Mouse (Mus musculus) hindbrain, embryonic 13.5 days (tissue): Measurements from ENCODE around the gene Prrt1. TPM values are rescaled to one million over a fixed set of nuclear protein-coding genes. Genes with fewer than 3 reads are reported as not detected.

Experiments used
- ATAC-seq: fragments of 200-750 bp; cut with Nextera tagmentation; 2 replicates; pipeline ENCODE4 v1.8.0; 2017; ENCODE audit warnings: moderate TSS enrichment; ENCODE audit not compliant: low FRiP score
- H3K27ac ChIP-seq: fragments of 300-500 bp; sonication (generic); 2 replicates; pipeline ENCODE4 v1.5.1; 2015; ENCODE audit warnings: inconsistent platforms, mild to moderate bottlenecking, moderate library complexity
- H3K27me3 ChIP-seq: fragments of 300-500 bp; sonication (generic); 2 replicates; pipeline ENCODE4 v1.6.1; 2015; ENCODE audit warnings: mild to moderate bottlenecking, inconsistent platforms
- H3K36me3 ChIP-seq: fragments of 300-500 bp; sonication (generic); 2 replicates; pipeline ENCODE4 v1.6.1; 2015; ENCODE audit warnings: mild to moderate bottlenecking, inconsistent platforms
- H3K4me1 ChIP-seq: fragments of 300-500 bp; sonication (generic); replicated peaks from 2 replicates; pipeline ENCODE4 v1.6.1; 2015; ENCODE audit warnings: inconsistent platforms
- H3K4me2 ChIP-seq: fragments of 300-500 bp; sonication (generic); 2 replicates; pipeline ENCODE4 v1.6.1; 2015; ENCODE audit warnings: inconsistent platforms, mild to moderate bottlenecking, moderate library complexity
- H3K4me3 ChIP-seq: fragments of 300-500 bp; sonication (generic); 2 replicates; pipeline ENCODE4 v1.5.1; 2015; ENCODE audit warnings: mild to moderate bottlenecking, inconsistent platforms
- H3K9ac ChIP-seq: fragments of 300-500 bp; sonication (generic); 2 replicates; pipeline ENCODE4 v1.6.1; 2015; ENCODE audit warnings: mild to moderate bottlenecking, inconsistent platforms
- H3K9me3 ChIP-seq: fragments of 300-500 bp; sonication (generic); 2 replicates; pipeline ENCODE4 v1.6.1; 2016; ENCODE audit warnings: inconsistent platforms
- WGBS: fragments of 180-500 bp; shearing (Covaris S2); methylation state at CpG from one replicate; pipeline ENCODE4 v1.1.7; 2015; 5-methylcytosine and 5-hydroxymethylcytosine counted together
- polyA plus RNA-seq: library from polyadenylated mRNA; unstranded; fragments of >200 nt; fragmentation: Nextera tagmentation; extraction: Ambion mirVana; gene quantifications from 2 replicates; pipeline ENCODE4 v1.2.1, GENCODE M21; 2015

The Prrt1 gene
- polyA plus RNA-seq, 1 experiment from 2014 or later, result 5.5 TPM

DNA sequence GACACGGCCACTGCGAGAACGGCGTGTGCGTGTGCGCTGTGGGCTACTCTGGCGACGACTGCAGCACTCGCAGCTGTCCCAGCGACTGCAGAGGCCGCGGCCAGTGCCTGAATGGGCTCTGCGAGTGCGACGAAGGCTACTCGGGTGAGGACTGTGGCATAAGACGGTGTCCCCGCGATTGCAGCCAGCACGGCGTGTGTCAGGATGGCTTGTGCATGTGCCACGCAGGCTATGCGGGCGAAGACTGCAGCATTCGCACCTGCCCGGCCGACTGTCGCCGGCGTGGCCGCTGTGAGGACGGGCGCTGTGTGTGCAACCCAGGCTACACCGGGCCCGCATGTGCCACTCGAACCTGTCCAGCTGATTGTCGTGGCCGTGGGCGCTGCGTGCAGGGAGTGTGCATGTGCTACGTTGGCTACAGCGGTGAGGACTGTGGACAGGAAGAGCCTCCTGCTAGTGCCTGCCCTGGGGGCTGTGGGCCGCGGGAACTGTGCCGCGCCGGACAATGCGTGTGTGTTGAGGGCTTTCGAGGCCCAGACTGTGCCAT lies 43.0 kb downstream of the Prrt1 start:
- ATAC-seq, result no peak; the same call in 1 of the 2 replicates
- no peaks in the 10 kb centered on the region for H3K9me3 ChIP-seq
- WGBS, result 33% methylated on average over 49 of the region's 49 CpGs
- no peak overlapping the region for H3K27ac ChIP-seq
- peaks cover 17% of the 10 kb centered on the region for H3K4me1 ChIP-seq
- H3K4me2 ChIP-seq, result peak overlapping the region; percentile 71
- H3K9ac ChIP-seq, result peak overlapping the region; percentile 63
- peaks cover 81% of the 10 kb centered on the region for H3K27me3 ChIP-seq
- no peaks in the 10 kb centered on the region for H3K36me3 ChIP-seq
- peak overlapping the region; percentile 42 for H3K4me3 ChIP-seq

DNA sequence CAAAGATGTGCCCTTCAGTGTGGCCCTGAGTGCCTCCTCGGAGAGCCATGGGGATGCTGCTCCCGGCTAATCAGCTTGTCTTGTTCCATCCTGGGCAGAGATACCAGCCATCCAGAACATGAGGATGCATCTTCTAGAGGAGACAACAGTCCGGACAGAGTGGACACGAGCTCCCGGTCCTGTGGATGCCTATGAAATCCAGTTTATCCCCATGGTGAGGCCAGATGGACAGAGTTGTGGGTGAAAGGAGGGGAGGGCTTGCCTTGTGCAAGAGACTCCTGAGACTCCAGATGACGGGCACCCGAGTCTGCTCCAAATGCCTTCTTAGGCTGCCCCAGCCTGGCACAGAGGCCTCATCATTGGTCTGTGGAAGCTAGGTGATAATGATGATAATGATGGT lies 43.8 kb downstream of the Prrt1 start:
- H3K27ac ChIP-seq, result no peak overlapping the region
- H3K36me3 ChIP-seq, result no peaks in the 10 kb centered on the region
- peaks cover 17% of the 10 kb centered on the region for H3K4me1 ChIP-seq
- H3K4me2 ChIP-seq, result no peak overlapping the region
- 95% methylated on average over 7 of the region's 7 CpGs for WGBS
- H3K27me3 ChIP-seq, result peaks cover 78% of the 10 kb centered on the region
- ATAC-seq, result no peak
- no peaks in the 10 kb centered on the region for H3K9me3 ChIP-seq
- H3K9ac ChIP-seq, result no peak overlapping the region
- H3K4me3 ChIP-seq, result no peak overlapping the region

DNA sequence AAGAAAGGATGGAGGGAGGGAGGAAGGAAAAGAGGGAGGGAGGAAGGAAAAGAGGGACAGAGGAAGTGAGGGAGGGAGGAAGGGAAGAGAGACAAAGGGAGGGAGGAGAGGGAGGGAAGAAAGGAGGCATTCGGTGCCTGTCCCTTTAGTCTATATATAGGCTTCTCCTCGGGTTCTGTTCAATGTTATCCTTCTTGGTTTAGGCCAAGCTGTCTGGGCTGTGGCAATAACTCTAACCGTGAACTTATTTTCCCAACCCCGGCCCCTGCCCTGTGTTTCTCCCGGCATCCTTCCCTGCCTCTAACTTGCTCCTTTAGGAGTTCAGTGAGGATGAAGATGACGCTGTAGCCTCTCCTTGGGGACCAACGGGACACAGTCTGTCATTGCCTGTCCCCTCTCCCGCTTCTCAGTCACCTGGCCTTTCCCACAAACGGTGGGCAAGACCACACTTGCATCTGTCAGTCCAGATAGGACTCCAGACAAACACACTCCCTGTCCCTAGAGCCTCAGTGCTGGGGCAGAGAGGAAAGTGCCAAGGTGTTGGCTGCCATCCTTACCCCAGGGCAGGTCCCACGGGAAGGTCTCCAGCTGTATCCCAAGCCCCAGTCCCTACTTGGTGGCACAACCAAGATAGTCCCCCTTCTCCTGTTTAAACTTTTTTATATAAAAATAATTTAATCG lies 45.3 kb downstream of the Prrt1 start:
- H3K27ac ChIP-seq, result no peak overlapping the region
- H3K4me3 ChIP-seq, result no peak overlapping the region
- no peak for ATAC-seq
- H3K9ac ChIP-seq, result no peak overlapping the region
- H3K9me3 ChIP-seq, result no peaks in the 10 kb centered on the region
- WGBS, result 76% methylated on average over 11 of the region's 11 CpGs
- H3K27me3 ChIP-seq, result peaks cover 79% of the 10 kb centered on the region
- no peak overlapping the region for H3K4me2 ChIP-seq
- no peaks in the 10 kb centered on the region for H3K36me3 ChIP-seq
- peaks cover 17% of the 10 kb centered on the region for H3K4me1 ChIP-seq

DNA sequence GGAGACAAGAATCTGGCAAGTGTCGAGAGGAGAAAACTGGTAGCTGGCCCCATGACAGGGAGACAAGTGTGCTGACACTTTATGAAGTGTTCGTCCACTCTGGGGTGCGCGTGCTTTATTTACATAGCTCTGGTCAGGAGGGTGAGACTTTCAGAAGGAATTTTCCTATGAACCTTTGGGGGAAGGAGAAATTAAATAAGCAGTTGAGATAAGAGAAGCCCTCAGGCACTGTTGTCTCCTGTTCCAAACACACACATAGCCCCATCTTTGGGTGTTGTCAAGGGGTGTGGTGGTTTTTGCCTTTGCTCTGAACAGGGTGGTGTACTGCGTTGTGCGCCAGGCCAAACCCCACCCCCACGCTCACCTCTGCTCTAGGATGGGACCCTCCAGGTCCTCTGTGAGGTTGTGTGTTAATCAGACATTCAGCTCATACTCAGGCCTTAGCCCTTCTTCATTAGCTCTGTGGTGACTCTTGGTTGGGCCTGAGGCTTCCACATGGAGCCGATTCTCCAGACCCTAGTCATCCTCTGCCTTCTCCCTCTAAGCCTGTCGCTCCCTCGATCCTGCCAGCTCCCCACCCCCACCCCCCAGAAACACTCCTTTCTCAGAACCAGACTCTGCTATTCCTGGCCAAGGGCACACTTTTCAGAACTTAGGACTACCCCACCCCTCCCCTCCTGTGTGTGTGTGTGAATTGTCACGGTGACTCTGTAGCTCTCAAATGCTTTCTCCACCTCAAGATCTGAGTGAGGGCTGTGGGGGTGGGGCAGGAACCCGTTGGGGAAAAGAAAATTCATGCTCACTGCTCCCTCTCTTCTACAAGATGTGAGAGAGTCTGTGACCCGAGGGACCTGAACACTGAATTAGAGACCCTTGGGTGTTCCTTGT lies 46.1 kb downstream of the Prrt1 start:
- Histone ChIP-seq H3K4me3 (no peak overlapping the region), H3K27ac (no peak overlapping the region), H3K27me3 (peaks cover 77% of the 10 kb centered on the region), H3K4me1 (peaks cover 17% of the 10 kb centered on the region), H3K9ac (no peak overlapping the region), H3K9me3 (no peaks in the 10 kb centered on the region), H3K36me3 (no peaks in the 10 kb centered on the region), H3K4me2 (no peak overlapping the region)
- WGBS, result 74% methylated on average over 13 of the region's 13 CpGs
- ATAC-seq, result no peak

DNA sequence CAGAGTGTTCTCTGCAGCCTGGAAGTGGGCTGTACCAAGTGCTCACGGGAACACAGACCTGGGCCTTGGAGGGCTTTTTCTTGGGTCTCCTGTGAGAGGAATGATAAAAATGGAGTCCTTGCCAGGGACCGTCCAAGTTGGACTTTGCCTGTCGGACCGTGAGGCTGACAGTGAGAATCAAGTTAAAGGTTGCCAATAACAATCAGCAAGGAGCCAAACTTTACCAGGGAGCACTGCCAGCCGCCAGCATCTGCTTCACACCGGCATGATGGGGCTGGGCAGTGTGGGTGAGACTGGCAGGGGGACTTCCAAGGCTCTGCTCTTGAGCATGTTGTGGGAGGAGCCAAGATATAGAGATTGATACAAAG lies 46.7 kb downstream of the Prrt1 start:
- 89% methylated on average over 6 of the region's 6 CpGs for WGBS
- Histone ChIP-seq H3K9me3 (no peaks in the 10 kb centered on the region), H3K27ac (no peak overlapping the region), H3K9ac (no peak overlapping the region), H3K36me3 (no peaks in the 10 kb centered on the region), H3K4me2 (no peak overlapping the region), H3K4me1 (peaks cover 16% of the 10 kb centered on the region), H3K4me3 (no peak overlapping the region), H3K27me3 (peaks cover 74% of the 10 kb centered on the region)
- no peak for ATAC-seq

DNA sequence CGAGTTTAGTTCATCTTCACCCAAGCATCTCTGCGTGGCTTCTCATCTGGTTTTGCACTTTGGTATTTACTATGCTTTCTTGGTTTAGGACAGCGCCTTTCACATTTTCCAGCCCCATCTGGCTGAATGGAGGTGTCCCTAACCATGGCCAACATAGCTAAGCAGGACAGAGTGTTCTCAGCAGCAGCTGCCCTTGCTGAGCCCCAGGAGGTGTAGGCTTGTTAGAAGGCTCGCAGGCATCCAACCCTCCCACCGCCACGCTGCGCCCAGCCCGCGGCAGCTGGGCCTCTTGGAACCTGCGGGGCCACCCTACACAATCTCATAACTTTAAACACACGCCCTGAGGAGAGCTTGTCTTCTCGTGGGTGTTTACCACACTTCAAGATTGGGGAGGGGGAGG lies 47.3 kb downstream of the Prrt1 start:
- 80% methylated on average over 12 of the region's 12 CpGs for WGBS
- no peak for ATAC-seq
- peaks cover 10% of the 10 kb centered on the region for H3K4me1 ChIP-seq
- H3K9ac ChIP-seq, result no peak overlapping the region
- no peak overlapping the region for H3K27ac ChIP-seq
- H3K9me3 ChIP-seq, result no peaks in the 10 kb centered on the region
- no peak overlapping the region for H3K4me2 ChIP-seq
- H3K36me3 ChIP-seq, result no peaks in the 10 kb centered on the region
- H3K4me3 ChIP-seq, result no peak overlapping the region
- H3K27me3 ChIP-seq, result peaks cover 71% of the 10 kb centered on the region

DNA sequence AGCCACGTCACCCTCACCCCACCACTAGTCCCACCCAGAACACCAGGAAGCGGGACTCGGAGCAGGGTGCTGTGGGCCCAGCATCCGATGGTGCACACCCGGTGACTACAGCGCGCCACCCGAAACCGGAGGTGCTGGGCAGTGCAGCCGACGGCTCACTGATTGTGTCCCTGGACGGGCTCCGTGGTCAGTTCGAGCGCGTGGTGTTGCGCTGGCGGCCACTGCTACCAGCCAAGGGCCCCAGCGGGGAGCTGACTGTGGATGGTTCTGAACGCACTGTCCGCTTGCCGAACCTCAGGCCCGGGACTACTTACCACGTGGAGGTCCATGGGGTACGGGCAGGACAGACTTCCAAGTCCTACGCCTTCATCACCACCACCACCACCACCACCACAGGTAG lies 50.9 kb downstream of the Prrt1 start:
- no peak for ATAC-seq
- Histone ChIP-seq H3K4me2 (no peak overlapping the region), H3K9ac (no peak overlapping the region), H3K9me3 (no peaks in the 10 kb centered on the region), H3K4me3 (no peak overlapping the region), H3K27ac (no peak overlapping the region), H3K4me1 (peaks cover under 1% of the 10 kb centered on the region), H3K27me3 (peaks cover 37% of the 10 kb centered on the region; the same call in 1 of the 2 replicates), H3K36me3 (no peaks in the 10 kb centered on the region)
- WGBS, result 84% methylated on average over 23 of the region's 26 CpGs

DNA sequence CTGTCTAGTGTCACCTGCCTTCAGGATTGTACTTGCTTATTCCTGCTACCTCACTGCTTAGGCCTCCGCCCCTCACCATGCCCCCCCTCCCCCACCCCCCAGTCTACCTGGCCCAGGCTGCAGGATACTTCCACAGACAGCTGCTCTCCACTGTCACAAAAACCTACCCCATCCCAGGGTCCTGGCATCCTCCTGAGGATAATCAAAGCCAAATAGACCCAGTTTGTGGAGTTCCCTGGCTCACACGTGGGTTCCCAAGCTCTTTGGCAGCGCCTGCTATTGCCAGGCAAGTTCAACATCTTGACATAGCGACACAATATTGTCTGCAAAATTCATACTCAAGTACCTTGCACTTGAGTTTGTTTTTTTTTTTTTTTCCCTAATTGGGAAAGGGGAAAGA lies 51.3 kb downstream of the Prrt1 start:
- Histone ChIP-seq H3K9ac (no peak overlapping the region), H3K4me3 (no peak overlapping the region), H3K4me1 (peaks cover 4% of the 10 kb centered on the region), H3K4me2 (no peak overlapping the region), H3K27me3 (peaks cover 34% of the 10 kb centered on the region; the same call in 1 of the 2 replicates), H3K36me3 (no peaks in the 10 kb centered on the region), H3K9me3 (no peaks in the 10 kb centered on the region), H3K27ac (no peak overlapping the region)
- 81% methylated on average over 3 of the region's 4 CpGs for WGBS
- ATAC-seq, result no peak

DNA sequence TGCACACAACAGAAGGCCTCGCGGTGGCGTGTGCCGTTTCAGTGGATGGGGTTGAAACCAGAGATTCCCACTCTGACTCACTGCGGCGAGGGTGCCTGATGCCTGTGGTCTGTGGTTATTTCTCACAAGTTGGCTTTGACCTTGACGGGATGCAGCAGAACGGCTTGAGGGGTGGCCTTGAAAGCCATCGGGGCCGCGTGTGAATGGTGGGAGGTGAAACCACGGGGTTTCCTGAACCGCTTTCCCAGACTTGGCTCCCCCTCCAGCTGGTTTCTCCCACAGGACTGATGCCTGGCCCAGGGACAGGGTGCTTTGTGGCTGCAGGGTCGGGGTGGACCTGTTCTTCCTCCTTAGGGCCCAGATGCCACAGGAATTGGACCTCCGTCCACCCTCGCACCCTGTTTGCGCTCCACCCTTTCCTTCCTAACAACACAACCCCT lies 51.8 kb downstream of the Prrt1 start:
- Histone ChIP-seq H3K4me1 (peaks cover 5% of the 10 kb centered on the region), H3K27me3 (peaks cover 32% of the 10 kb centered on the region; the same call in 1 of the 2 replicates), H3K9me3 (no peaks in the 10 kb centered on the region), H3K4me2 (no peak overlapping the region), H3K4me3 (no peak overlapping the region), H3K9ac (no peak overlapping the region), H3K27ac (no peak overlapping the region), H3K36me3 (no peaks in the 10 kb centered on the region)
- WGBS, result 73% methylated on average over 17 of the region's 17 CpGs
- no peak for ATAC-seq

DNA sequence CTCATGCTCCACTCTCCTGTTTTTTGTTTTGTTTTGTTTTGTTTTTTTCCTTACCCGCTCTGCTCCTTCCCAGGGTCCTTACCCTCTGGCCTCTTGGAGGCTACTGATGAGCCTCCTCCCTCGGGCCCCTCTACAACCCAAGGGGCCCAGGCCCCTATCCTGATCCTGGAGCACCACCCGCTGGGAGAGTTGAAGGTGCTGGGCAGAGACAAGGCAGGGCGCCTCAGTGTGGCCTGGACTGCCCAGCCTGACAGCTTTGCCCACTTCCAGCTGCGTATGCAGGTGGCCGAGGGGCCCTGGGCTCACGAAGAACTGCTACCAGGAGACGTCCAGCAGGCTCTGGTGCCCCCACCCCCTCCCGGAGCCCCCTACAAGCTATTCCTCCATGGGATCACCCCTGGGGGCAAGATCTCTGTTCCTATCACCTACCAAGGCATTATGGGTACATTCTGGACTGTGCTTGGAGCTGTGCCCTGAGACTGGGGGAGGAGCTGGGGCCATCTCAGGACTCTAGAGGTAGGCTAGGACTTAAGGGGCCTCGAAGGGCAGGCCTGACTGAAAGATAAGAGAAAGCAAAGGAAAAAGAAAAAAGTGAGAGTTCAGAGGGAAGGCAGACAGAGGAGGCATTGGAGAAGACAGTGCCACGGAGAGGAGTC lies 52.7 kb downstream of the Prrt1 start:
- peaks cover 27% of the 10 kb centered on the region; the same call in 1 of the 2 replicates for H3K27me3 ChIP-seq
- ATAC-seq, result no peak
- H3K27ac ChIP-seq, result no peak overlapping the region
- no peaks in the 10 kb centered on the region for H3K9me3 ChIP-seq
- H3K9ac ChIP-seq, result no peak overlapping the region
- H3K4me1 ChIP-seq, result peaks cover 5% of the 10 kb centered on the region
- no peak overlapping the region for H3K4me2 ChIP-seq
- H3K36me3 ChIP-seq, result no peaks in the 10 kb centered on the region
- WGBS, result 84% methylated on average over 11 of the region's 11 CpGs
- no peak overlapping the region for H3K4me3 ChIP-seq
